Mouse (Mus musculus): Measurements from ENCODE around the gene Itpk1. TPM values are rescaled to one million over a fixed set of nuclear protein-coding genes. Genes with fewer than 3 reads are reported as not detected.

Gene Itpk1
- total and polyA plus RNA-seq, 2 experiments from 2014 or later = 47.5 to 47.6 TPM

DNA sequence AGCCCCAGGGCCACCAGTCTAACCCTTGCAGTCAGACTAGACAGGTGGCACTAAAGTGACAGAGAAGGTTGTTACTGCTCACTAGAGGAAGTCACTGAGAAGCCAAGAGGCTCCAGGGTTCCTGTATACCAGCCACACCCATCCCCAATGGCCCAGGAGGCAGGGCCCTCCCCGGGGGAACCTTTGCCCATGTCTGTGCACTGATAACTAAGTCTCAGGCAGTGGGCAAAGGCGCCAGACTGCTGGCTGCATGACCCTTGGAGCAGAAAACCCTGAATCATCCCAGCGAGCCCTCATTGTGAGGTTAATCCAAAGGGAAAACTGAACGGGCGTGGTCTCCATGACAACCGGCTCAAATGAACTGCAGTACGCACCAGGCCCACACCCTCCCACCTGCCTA is 84.8 kb downstream of the Itpk1 start:
- Histone ChIP-seq H3K4me2 (ENCODE audit: low read depth) (no peak overlapping the region), H3K4me1 (ENCODE audit: insufficient read depth) (no peaks in the 10 kb centered on the region), H3K9ac (no peak overlapping the region), H3K9me3 (ENCODE audit: low read length) (no peaks in the 10 kb centered on the region), H3K27me3 (ENCODE audit: insufficient read depth, low read length) (no peaks in the 10 kb centered on the region), H3K36me3 (ENCODE audit: insufficient read depth) (peaks cover 4% of the 10 kb centered on the region; the same call in 1 of the 2 replicates), H3K27ac (ENCODE audit: low read depth, low read length) (no peak overlapping the region), H3K4me3 (ENCODE audit: low read depth, low read length) (no peak overlapping the region)
- no peak for DNase-seq
- WGBS = 39% methylated on average over 7 of the region's 7 CpGs
- no peak for TF ChIP-seq CTCF (IDR thresholded peaks at IDR 0.05; ENCODE audit: low read depth)
- no peak for ATAC-seq

DNA sequence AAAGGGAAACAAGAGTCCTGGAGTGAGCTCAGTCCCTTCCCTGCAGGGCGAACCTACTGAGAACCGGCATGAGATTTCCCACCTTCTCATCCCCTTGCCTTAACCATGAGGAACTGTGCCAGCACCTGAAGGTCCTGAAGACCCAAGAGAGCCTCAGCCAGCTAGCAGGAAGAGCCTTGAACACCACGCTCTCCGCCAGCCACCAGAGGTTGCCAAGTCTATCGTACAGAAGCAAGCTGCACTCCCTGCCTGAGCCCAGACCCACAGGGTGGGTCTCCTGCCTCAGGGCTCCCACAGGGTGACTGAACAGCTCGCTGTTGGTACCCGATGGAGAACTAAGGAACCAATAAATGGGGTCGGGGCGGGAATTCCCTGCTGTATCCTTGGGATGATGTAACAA is 86.6 kb downstream of the Itpk1 start:
- TF ChIP-seq CTCF (IDR thresholded peaks at IDR 0.05; ENCODE audit: low read depth) = no peak
- H3K4me3 ChIP-seq (ENCODE audit: low read depth, low read length) = no peak overlapping the region
- no peak overlapping the region for H3K4me2 ChIP-seq (ENCODE audit: low read depth)
- 53% methylated on average over 9 of the region's 9 CpGs for WGBS
- ATAC-seq = peak; percentile 41; the same call in 1 of the 2 replicates
- H3K36me3 ChIP-seq (ENCODE audit: insufficient read depth) = peaks cover 4% of the 10 kb centered on the region; the same call in 1 of the 2 replicates
- peak; percentile 31 for DNase-seq
- H3K9me3 ChIP-seq (ENCODE audit: low read length) = no peaks in the 10 kb centered on the region
- no peak overlapping the region for H3K9ac ChIP-seq
- no peaks in the 10 kb centered on the region for H3K27me3 ChIP-seq (ENCODE audit: insufficient read depth, low read length)
- H3K27ac ChIP-seq (ENCODE audit: low read depth, low read length) = no peak overlapping the region
- H3K4me1 ChIP-seq (ENCODE audit: insufficient read depth) = no peaks in the 10 kb centered on the region

DNA sequence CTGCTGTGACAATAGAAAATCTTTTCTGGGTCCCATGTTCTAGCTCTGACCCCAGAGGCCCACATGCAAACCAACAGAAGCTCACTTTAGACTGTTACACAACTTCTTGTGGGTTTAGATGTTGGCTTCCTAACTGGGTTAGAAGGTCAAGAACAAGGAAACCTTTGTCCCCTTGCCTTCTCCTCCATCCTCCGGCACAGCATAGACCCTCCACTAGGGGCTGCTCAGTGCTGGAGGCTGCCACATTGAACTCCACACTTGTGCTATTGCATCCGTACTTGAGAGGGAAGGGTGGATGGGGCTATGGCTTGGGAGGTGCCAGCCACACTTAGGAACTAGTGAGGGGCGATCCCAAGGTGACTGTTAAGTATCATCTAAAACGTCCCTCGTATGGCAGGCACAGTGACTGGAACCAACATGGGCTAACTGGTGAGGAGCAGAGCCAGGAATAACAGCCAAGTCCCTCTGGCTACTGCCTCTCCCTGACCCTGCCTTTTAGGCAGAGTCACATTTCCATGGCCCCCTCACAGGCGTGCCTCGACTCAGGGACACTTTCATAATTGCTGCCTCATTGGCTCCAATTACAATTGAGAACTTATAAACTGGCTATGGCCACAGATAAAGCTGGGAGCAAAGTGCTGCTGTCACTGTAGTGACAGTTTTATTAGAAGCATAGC is 87.7 kb downstream of the Itpk1 start:
- peak; percentile 61 for TF ChIP-seq CTCF (IDR thresholded peaks at IDR 0.05; ENCODE audit: low read depth)

GRCm38 (mm10) chr12:102616201-102616600 is 88.5 kb downstream of the Itpk1 start:
- Histone ChIP-seq H3K4me3 (ENCODE audit: low read depth, low read length) (no peak overlapping the region), H3K4me2 (ENCODE audit: low read depth) (no peak overlapping the region), H3K27me3 (ENCODE audit: insufficient read depth, low read length) (no peaks in the 10 kb centered on the region), H3K36me3 (ENCODE audit: insufficient read depth) (no peaks in the 10 kb centered on the region), H3K4me1 (ENCODE audit: insufficient read depth) (no peaks in the 10 kb centered on the region), H3K9me3 (ENCODE audit: low read length) (no peaks in the 10 kb centered on the region), H3K9ac (no peak overlapping the region), H3K27ac (ENCODE audit: low read depth, low read length) (no peak overlapping the region)
- TF ChIP-seq CTCF (IDR thresholded peaks at IDR 0.05; ENCODE audit: low read depth) = no peak
- WGBS = 68% methylated on average over 4 of the region's 4 CpGs
- DNase-seq (no peak), ATAC-seq (no peak)

More for the DNA sequence above, 87.7 kb downstream of the Itpk1 start:
- 56% methylated on average over 7 of the region's 7 CpGs for WGBS
- Histone ChIP-seq H3K4me1 (ENCODE audit: insufficient read depth) (no peaks in the 10 kb centered on the region), H3K9me3 (ENCODE audit: low read length) (no peaks in the 10 kb centered on the region), H3K4me2 (ENCODE audit: low read depth) (no peak overlapping the region), H3K9ac (no peak overlapping the region), H3K27me3 (ENCODE audit: insufficient read depth, low read length) (no peaks in the 10 kb centered on the region), H3K27ac (ENCODE audit: low read depth, low read length) (no peak overlapping the region), H3K36me3 (ENCODE audit: insufficient read depth) (no peaks in the 10 kb centered on the region), H3K4me3 (ENCODE audit: low read depth, low read length) (no peak overlapping the region)
- ATAC-seq (peak; percentile 54; the same call in 1 of the 2 replicates), DNase-seq (no peak)

GRCm38 (mm10) chr12:102613411-102613810 is 91.3 kb downstream of the Itpk1 start:
- no peaks in the 10 kb centered on the region for H3K36me3 ChIP-seq (ENCODE audit: insufficient read depth)
- WGBS = 85% methylated on average over 4 of the region's 4 CpGs
- no peak for ATAC-seq

DNA sequence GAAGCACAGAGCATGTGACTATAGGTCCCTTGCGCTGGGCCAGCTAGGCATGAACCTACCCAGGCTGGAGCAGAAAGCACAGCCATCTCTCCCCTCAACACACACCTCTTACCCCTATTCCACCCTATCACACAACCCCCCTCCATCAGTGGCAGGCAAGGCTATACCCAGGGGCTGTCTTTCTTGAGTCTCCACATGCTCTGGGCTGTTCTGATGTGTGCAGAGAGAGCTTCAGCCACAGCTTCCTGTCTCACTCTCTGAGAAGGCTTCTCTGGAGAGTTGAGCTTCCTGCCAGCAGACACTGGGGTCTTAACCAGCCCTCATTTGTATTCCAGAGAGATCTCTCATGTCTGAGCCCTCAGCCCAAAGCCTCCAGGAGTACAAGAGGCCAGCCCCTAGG is 92.3 kb downstream of the Itpk1 start:
- DNase-seq = no peak
- H3K36me3 ChIP-seq (ENCODE audit: insufficient read depth) = no peaks in the 10 kb centered on the region
- no peak overlapping the region for H3K4me2 ChIP-seq (ENCODE audit: low read depth)
- peak; percentile 49 for ATAC-seq
- H3K9ac ChIP-seq = no peak overlapping the region
- 100% methylated on average over 1 of the region's 1 CpGs for WGBS
- H3K4me3 ChIP-seq (ENCODE audit: low read depth, low read length) = no peak overlapping the region
- 0 out of 2 replicates have a peak, but pooled peaks cover 6% of the 10 kb centered on the region for H3K4me1 ChIP-seq (ENCODE audit: insufficient read depth)
- H3K9me3 ChIP-seq (ENCODE audit: low read length) = no peaks in the 10 kb centered on the region
- H3K27ac ChIP-seq (ENCODE audit: low read depth, low read length) = no peak overlapping the region
- TF ChIP-seq CTCF (IDR thresholded peaks at IDR 0.05; ENCODE audit: low read depth) = no peak
- H3K27me3 ChIP-seq (ENCODE audit: insufficient read depth, low read length) = no peaks in the 10 kb centered on the region

More at GRCm38 (mm10) chr12:102613411-102613810, 91.3 kb downstream of the Itpk1 start:
- Histone ChIP-seq H3K27me3 (ENCODE audit: insufficient read depth, low read length) (no peaks in the 10 kb centered on the region), H3K27ac (ENCODE audit: low read depth, low read length) (no peak overlapping the region), H3K9ac (no peak overlapping the region), H3K4me3 (ENCODE audit: low read depth, low read length) (no peak overlapping the region), H3K4me1 (ENCODE audit: insufficient read depth) (0 out of 2 replicates have a peak, but pooled peaks cover 6% of the 10 kb centered on the region), H3K4me2 (ENCODE audit: low read depth) (no peak overlapping the region), H3K9me3 (ENCODE audit: low read length) (no peaks in the 10 kb centered on the region)
- no peak for DNase-seq
- no peak for TF ChIP-seq CTCF (IDR thresholded peaks at IDR 0.05; ENCODE audit: low read depth)

- Histone ChIP-seq H3K36me3 (ENCODE audit: insufficient read depth) (no peaks in the 10 kb centered on the region), H3K9ac (no peak overlapping the region), H3K4me1 (ENCODE audit: insufficient read depth) (0 out of 2 replicates have a peak, but pooled peaks cover 6% of the 10 kb centered on the region), H3K27me3 (ENCODE audit: insufficient read depth, low read length) (no peaks in the 10 kb centered on the region), H3K4me2 (ENCODE audit: low read depth) (no peak overlapping the region), H3K27ac (ENCODE audit: low read depth, low read length) (no peak overlapping the region), H3K9me3 (ENCODE audit: low read length) (no peaks in the 10 kb centered on the region), H3K4me3 (ENCODE audit: low read depth, low read length) (no peak overlapping the region)
- ATAC-seq (no peak), DNase-seq (no peak)
- 87% methylated on average over 8 of the region's 8 CpGs for WGBS
- TF ChIP-seq CTCF (IDR thresholded peaks at IDR 0.05; ENCODE audit: low read depth) = no peak
These were observed 93.8 kb downstream of the Itpk1 start for GRCm38 (mm10) chr12:102610927-102611326.
